Mouse (Mus musculus) megakaryocyte, embryonic 14.5 days (primary cell): ENCODE measurements around the gene Armc9.

Experiments
- FLI1 ChIP-seq: IDR thresholded peaks from 2 replicates; pipeline ENCODE4 v1.6.1; 2012; ENCODE audit warnings: low read length, inconsistent platforms, mixed read lengths
- GATA1 ChIP-seq: IDR thresholded peaks from 3 replicates; pipeline ENCODE4 v1.6.1; 2012; ENCODE audit warnings: mixed read lengths, low read length, inconsistent platforms, borderline replicate concordance

DNA sequence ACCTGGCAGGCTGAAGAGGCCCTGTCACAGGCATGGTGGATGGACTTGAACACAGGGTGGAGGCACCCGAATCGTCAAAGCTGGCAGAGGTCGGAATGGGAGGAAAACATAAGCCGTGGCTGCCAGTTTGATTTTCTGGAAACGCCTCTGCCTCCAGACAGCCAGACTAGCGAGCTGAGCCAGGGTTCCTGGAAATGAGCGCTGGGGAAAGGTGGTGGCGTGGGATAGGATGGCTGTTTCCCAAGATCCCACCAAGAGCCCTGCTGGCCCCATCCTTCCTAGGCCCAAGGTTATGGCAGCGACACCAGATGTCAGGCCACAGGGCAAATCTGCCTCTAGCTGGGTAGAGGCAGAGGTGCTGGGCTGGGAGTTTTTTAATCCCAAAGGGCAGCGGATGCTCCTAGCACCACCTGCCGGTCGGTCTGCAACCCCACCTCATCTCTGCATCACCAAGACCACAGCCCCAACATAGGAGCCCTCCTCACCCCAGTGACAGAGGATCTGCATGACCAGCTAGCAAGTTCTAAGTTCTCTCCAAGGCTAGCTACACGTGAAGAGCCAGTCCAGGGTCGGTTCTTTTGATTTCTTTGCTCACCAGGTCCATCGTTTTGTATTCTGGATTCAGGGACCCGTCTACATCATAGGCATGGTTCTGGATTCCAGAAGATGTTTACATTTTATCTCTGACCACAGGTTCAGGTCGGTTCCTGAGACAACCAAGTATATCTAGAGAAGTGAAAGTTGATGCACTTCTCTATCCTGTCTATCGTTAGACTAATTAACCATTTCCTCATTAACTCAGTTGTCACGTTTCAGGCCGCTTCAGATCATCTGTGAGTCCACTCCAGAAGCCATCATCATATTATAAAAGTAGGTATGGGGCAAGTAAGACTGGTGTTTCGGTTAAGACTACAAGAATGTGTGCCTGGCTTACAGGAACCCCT lies 10.3 kb upstream of the Armc9 start:
- no peak for TF ChIP-seq GATA1
- no peak for TF ChIP-seq FLI1
